Mouse (Mus musculus) frontal cortex, postnatal 25 days (tissue): ENCODE data around the gene Cbln3.

Experiments
- DNase-seq, 2 experiments: peaks; one replicate each; pipeline ENCODE4 v3.0.0; 2022; ENCODE audit warnings: low spot score in 2 of 2

The Cbln3 gene

GRCm38 (mm10) chr14:55845506-55846294 is 38.5 kb downstream of the Cbln3 start:
- no peak for DNase-seq

- DNase-seq: no peak
Observed at GRCm38 (mm10) chr14:55842794-55843193, 41.4 kb downstream of the Cbln3 start.

- DNase-seq: no peak
Observed at GRCm38 (mm10) chr14:55840853-55841366, 43.3 kb downstream of the Cbln3 start.

- DNase-seq: no peak
Observed at GRCm38 (mm10) chr14:55838740-55839139, 45.5 kb downstream of the Cbln3 start.

- no peak for DNase-seq
Observed at GRCm38 (mm10) chr14:55838312-55838711, 45.9 kb downstream of the Cbln3 start.

- DNase-seq: no peak
Observed at GRCm38 (mm10) chr14:55834808-55835533, 49.2 kb downstream of the Cbln3 start.

- DNase-seq: no peak
Observed at GRCm38 (mm10) chr14:55833126-55833525, 51.1 kb downstream of the Cbln3 start.

GRCm38 (mm10) chr14:55830331-55830730 is 53.9 kb downstream of the Cbln3 start:
- DNase-seq: no peak

- no peak for DNase-seq
Observed at GRCm38 (mm10) chr14:55829854-55830253, 54.3 kb downstream of the Cbln3 start.
